Mouse (Mus musculus): Measurements from ENCODE around the gene Prss34. TPM values are rescaled to one million over a fixed set of nuclear protein-coding genes. Genes with fewer than 3 reads are reported as not detected.

Gene Prss34
- polyA plus RNA-seq (2015; fragmentation: Nextera tagmentation; extraction: Ambion mirVana) = 0.18 and 0.29 TPM in 2 replicates

- no peak for TF ChIP-seq CTCF (IDR thresholded peaks at IDR 0.05; ENCODE audit: low read depth)
- WGBS = 81% methylated on average over 5 of the region's 5 CpGs
- no peak for ATAC-seq
- H3K27ac ChIP-seq (ENCODE audit: low read depth, low read length) = no peak within 1 kb of the TSS
- H3K9me3 ChIP-seq (ENCODE audit: control insufficient read depth) = no peaks in the 10 kb centered on the region
- H3K4me1 ChIP-seq (replicated peaks; ENCODE audit: control insufficient read depth, insufficient read depth, low read length) = no peaks in the 10 kb centered on the region
- no peaks in the 10 kb centered on the region for H3K36me3 ChIP-seq (ENCODE audit: control insufficient read depth, insufficient read depth)
- H3K4me2 ChIP-seq (replicated peaks; ENCODE audit: low read depth) = no peak within 1 kb of the TSS
- H3K9ac ChIP-seq (ENCODE audit: low read depth, low read length) = no peak within 1 kb of the TSS
- H3K4me3 ChIP-seq (ENCODE audit: low read depth, low read length) = no peak within 1 kb of the TSS
- no peaks in the 10 kb centered on the region for H3K27me3 ChIP-seq (replicated peaks; ENCODE audit: control insufficient read depth, insufficient read depth, low read length)
These were observed at the start of gene Prss34 for GRCm38 (mm10) chr17:25298094-25298493. TSS of gene Prss34 (plus strand) at chr17:25298394.

GRCm38 (mm10) chr17:25250181-25250835, 47.9 kb upstream of the Prss34 start:
- Histone ChIP-seq H3K4me1 (replicated peaks; ENCODE audit: control insufficient read depth, insufficient read depth, low read length) (no peaks in the 10 kb centered on the region), H3K27me3 (replicated peaks; ENCODE audit: control insufficient read depth, insufficient read depth, low read length) (0 out of 2 replicates have a peak, but pooled peaks cover 5% of the 10 kb centered on the region), H3K9ac (ENCODE audit: low read depth, low read length) (no peak overlapping the region), H3K4me2 (replicated peaks; ENCODE audit: low read depth) (no peak overlapping the region), H3K27ac (ENCODE audit: low read depth, low read length) (no peak overlapping the region), H3K9me3 (ENCODE audit: control insufficient read depth) (no peaks in the 10 kb centered on the region), H3K36me3 (ENCODE audit: control insufficient read depth, insufficient read depth) (no peaks in the 10 kb centered on the region; the same call in 1 of the 2 replicates), H3K4me3 (ENCODE audit: low read depth, low read length) (no peak overlapping the region)
- ATAC-seq = no peak
- WGBS = 73% methylated on average over 8 of the region's 8 CpGs
- TF ChIP-seq CTCF (IDR thresholded peaks at IDR 0.05; ENCODE audit: low read depth) = no peak

GRCm38 (mm10) chr17:25252643-25253042, 45.6 kb upstream of the Prss34 start:
- TF ChIP-seq CTCF (IDR thresholded peaks at IDR 0.05; ENCODE audit: low read depth) = no peak
- no peak for ATAC-seq
- 44% methylated on average over 3 of the region's 3 CpGs for WGBS
- Histone ChIP-seq H3K4me2 (replicated peaks; ENCODE audit: low read depth) (no peak overlapping the region), H3K9me3 (ENCODE audit: control insufficient read depth) (no peaks in the 10 kb centered on the region), H3K27me3 (replicated peaks; ENCODE audit: control insufficient read depth, insufficient read depth, low read length) (peaks cover 11% of the 10 kb centered on the region), H3K4me3 (ENCODE audit: low read depth, low read length) (no peak overlapping the region), H3K27ac (ENCODE audit: low read depth, low read length) (no peak overlapping the region), H3K9ac (ENCODE audit: low read depth, low read length) (no peak overlapping the region), H3K36me3 (ENCODE audit: control insufficient read depth, insufficient read depth) (no peaks in the 10 kb centered on the region), H3K4me1 (replicated peaks; ENCODE audit: control insufficient read depth, insufficient read depth, low read length) (0 out of 2 replicates have a peak, but pooled peaks cover 3% of the 10 kb centered on the region)

- H3K4me1 ChIP-seq (replicated peaks; ENCODE audit: control insufficient read depth, insufficient read depth, low read length) = 0 out of 2 replicates have a peak, but pooled peaks cover 3% of the 10 kb centered on the region
- H3K36me3 ChIP-seq (ENCODE audit: control insufficient read depth, insufficient read depth) = no peaks in the 10 kb centered on the region
- no peak overlapping the region for H3K4me3 ChIP-seq (ENCODE audit: low read depth, low read length)
- TF ChIP-seq CTCF (IDR thresholded peaks at IDR 0.05; ENCODE audit: low read depth) = no peak
- 28% methylated on average over 10 of the region's 10 CpGs for WGBS
- no peak overlapping the region for H3K27ac ChIP-seq (ENCODE audit: low read depth, low read length)
- no peaks in the 10 kb centered on the region for H3K9me3 ChIP-seq (ENCODE audit: control insufficient read depth)
- no peak overlapping the region for H3K4me2 ChIP-seq (replicated peaks; ENCODE audit: low read depth)
- peaks cover 11% of the 10 kb centered on the region for H3K27me3 ChIP-seq (replicated peaks; ENCODE audit: control insufficient read depth, insufficient read depth, low read length)
- no peak overlapping the region for H3K9ac ChIP-seq (ENCODE audit: low read depth, low read length)
- ATAC-seq = 0 out of 2 replicates have a peak, but pooled peaks have one; percentile 11
These were observed 44.4 kb upstream of the Prss34 start for GRCm38 (mm10) chr17:25253760-25254159.

GRCm38 (mm10) chr17:25255110-25255509, 43.1 kb upstream of the Prss34 start:
- H3K4me2 ChIP-seq (replicated peaks; ENCODE audit: low read depth) = 0 out of 2 replicates have a peak overlapping the region, but pooled peaks have one; percentile 67
- H3K36me3 ChIP-seq (ENCODE audit: control insufficient read depth, insufficient read depth) = peaks cover 4% of the 10 kb centered on the region; the same call in 1 of the 2 replicates
- 60% methylated on average over 2 of the region's 2 CpGs for WGBS
- no peak overlapping the region for H3K27ac ChIP-seq (ENCODE audit: low read depth, low read length)
- no peaks in the 10 kb centered on the region for H3K9me3 ChIP-seq (ENCODE audit: control insufficient read depth)
- TF ChIP-seq CTCF (IDR thresholded peaks at IDR 0.05; ENCODE audit: low read depth) = no peak
- H3K9ac ChIP-seq (ENCODE audit: low read depth, low read length) = no peak overlapping the region
- no peak overlapping the region for H3K4me3 ChIP-seq (ENCODE audit: low read depth, low read length)
- H3K4me1 ChIP-seq (replicated peaks; ENCODE audit: control insufficient read depth, insufficient read depth, low read length) = 0 out of 2 replicates have a peak, but pooled peaks cover 3% of the 10 kb centered on the region
- peaks cover 11% of the 10 kb centered on the region for H3K27me3 ChIP-seq (replicated peaks; ENCODE audit: control insufficient read depth, insufficient read depth, low read length)
- no peak for ATAC-seq

- TF ChIP-seq CTCF (IDR thresholded peaks at IDR 0.05; ENCODE audit: low read depth) = no peak
- WGBS = 3% methylated on average over 28 of the region's 35 CpGs
- H3K27me3 ChIP-seq (replicated peaks; ENCODE audit: control insufficient read depth, insufficient read depth, low read length) = peaks cover 11% of the 10 kb centered on the region
- H3K9me3 ChIP-seq (ENCODE audit: control insufficient read depth) = no peaks in the 10 kb centered on the region
- peak within 1 kb of the TSS; percentile 34 for H3K4me3 ChIP-seq (ENCODE audit: low read depth, low read length)
- no peak within 1 kb of the TSS for H3K9ac ChIP-seq (ENCODE audit: low read depth, low read length)
- ATAC-seq = no peak
- peaks cover 4% of the 10 kb centered on the region; the same call in 1 of the 2 replicates for H3K36me3 ChIP-seq (ENCODE audit: control insufficient read depth, insufficient read depth)
- peak within 1 kb of the TSS; percentile 67 for H3K4me2 ChIP-seq (replicated peaks; ENCODE audit: low read depth)
- 0 out of 2 replicates have a peak, but pooled peaks cover 3% of the 10 kb centered on the region for H3K4me1 ChIP-seq (replicated peaks; ENCODE audit: control insufficient read depth, insufficient read depth, low read length)
- no peak within 1 kb of the TSS for H3K27ac ChIP-seq (ENCODE audit: low read depth, low read length)
These were observed 41.9 kb upstream of the Prss34 start, which contains the start of gene Baiap3 for GRCm38 (mm10) chr17:25256140-25256754. TSS of gene Baiap3 (minus strand) at chr17:25256364.
